Mouse (Mus musculus) layer of hippocampus, adult 8-10 months (tissue): ENCODE data around the gene Slit3. TPM values are rescaled to one million over a fixed set of nuclear protein-coding genes. Genes with fewer than 3 reads are reported as not detected.
A peak's percentile ranks its signal among the peaks of the same experiment; 100 is the strongest.

Source experiments
- DNase-seq, 2 experiments: peaks; one replicate each; pipeline ENCODE4 v3.0.0; 2022; ENCODE audit warnings: low spot score in 2 of 2
- total RNA-seq, 4 experiments: library from RNA; stranded (reverse); gene quantifications; 2 replicates each; pipeline ENCODE4 v1.2.4; 2022

Slit3 gene
- total RNA-seq, 4 experiments from 2014 or later: 79.5 to 107 (median 95.7) TPM

GRCm38 (mm10) chr11:35512686-35513085 is 391.7 kb downstream of the Slit3 start:
- DNase-seq: no peak

GRCm38 (mm10) chr11:35513343-35513742 is 392.3 kb downstream of the Slit3 start:
- peak in 1 of 2 experiments; percentile 19 for DNase-seq

- no peak for DNase-seq
These were observed 401.9 kb downstream of the Slit3 start for GRCm38 (mm10) chr11:35522802-35523452.

GRCm38 (mm10) chr11:35523773-35524172 is 402.7 kb downstream of the Slit3 start:
- no peak for DNase-seq

- no peak for DNase-seq
These were observed 405.3 kb downstream of the Slit3 start for GRCm38 (mm10) chr11:35526219-35526762.

GRCm38 (mm10) chr11:35527816-35528462 is 406.9 kb downstream of the Slit3 start:
- peak in 1 of 2 experiments; percentile 43 for DNase-seq

- no peak for DNase-seq
These were observed 414.0 kb downstream of the Slit3 start for GRCm38 (mm10) chr11:35535027-35535426.

- no peak for DNase-seq
These were observed 416.4 kb downstream of the Slit3 start for GRCm38 (mm10) chr11:35537128-35538088.

GRCm38 (mm10) chr11:35542731-35543130 is 421.7 kb downstream of the Slit3 start:
- no peak for DNase-seq

- DNase-seq: no peak
These were observed 423.4 kb downstream of the Slit3 start for GRCm38 (mm10) chr11:35544112-35545064.

GRCm38 (mm10) chr11:35546081-35546822 is 425.2 kb downstream of the Slit3 start:
- no peak for DNase-seq

GRCm38 (mm10) chr11:35550036-35550435 is 429.0 kb downstream of the Slit3 start:
- DNase-seq: no peak

GRCm38 (mm10) chr11:35556192-35556591 is 435.2 kb downstream of the Slit3 start:
- no peak for DNase-seq

GRCm38 (mm10) chr11:35557476-35557875 is 436.5 kb downstream of the Slit3 start:
- DNase-seq: no peak

GRCm38 (mm10) chr11:35558311-35558710 is 437.3 kb downstream of the Slit3 start:
- no peak for DNase-seq

GRCm38 (mm10) chr11:35559386-35559785 is 438.4 kb downstream of the Slit3 start:
- DNase-seq: no peak

- DNase-seq: no peak
These were observed 440.7 kb downstream of the Slit3 start for GRCm38 (mm10) chr11:35561760-35562159.

GRCm38 (mm10) chr11:35565322-35565721 is 444.3 kb downstream of the Slit3 start:
- DNase-seq: no peak

GRCm38 (mm10) chr11:35566686-35567085 is 445.7 kb downstream of the Slit3 start:
- no peak for DNase-seq
